Mouse (Mus musculus) lung, adult 2 months (tissue): ENCODE measurements around the gene Zfp69.

Experiments used
- CTCF ChIP-seq: fragments of 200-500 bp; IDR thresholded peaks from 2 replicates; pipeline ENCODE4 v1.5.1; 2011; ENCODE audit warnings: mild to moderate bottlenecking, low read length, control low read depth; ENCODE audit not compliant: insufficient read depth
- POLR2A ChIP-seq: fragments of 200-500 bp; IDR thresholded peaks from 2 replicates; pipeline ENCODE4 v1.6.1; 2011; ENCODE audit warnings: low read depth, mild to moderate bottlenecking, control low read depth, low read length, borderline replicate concordance; ENCODE audit errors: extremely low read depth

GRCm38 (mm10) chr4:120952163-120952562, 664 bp upstream of the Zfp69 start:
- TF ChIP-seq CTCF: no peak
- TF ChIP-seq POLR2A: no peak
